Mouse (Mus musculus) lung, adult 2 months (tissue): ENCODE results near the gene B230219D22Rik.

Experiments used
- CTCF ChIP-seq: fragments of 200-500 bp; IDR thresholded peaks from 2 replicates; pipeline ENCODE4 v1.5.1; 2011; ENCODE audit warnings: mild to moderate bottlenecking, low read length, control low read depth; ENCODE audit not compliant: insufficient read depth
- POLR2A ChIP-seq: fragments of 200-500 bp; IDR thresholded peaks from 2 replicates; pipeline ENCODE4 v1.6.1; 2011; ENCODE audit warnings: low read depth, mild to moderate bottlenecking, control low read depth, low read length, borderline replicate concordance; ENCODE audit errors: extremely low read depth

DNA sequence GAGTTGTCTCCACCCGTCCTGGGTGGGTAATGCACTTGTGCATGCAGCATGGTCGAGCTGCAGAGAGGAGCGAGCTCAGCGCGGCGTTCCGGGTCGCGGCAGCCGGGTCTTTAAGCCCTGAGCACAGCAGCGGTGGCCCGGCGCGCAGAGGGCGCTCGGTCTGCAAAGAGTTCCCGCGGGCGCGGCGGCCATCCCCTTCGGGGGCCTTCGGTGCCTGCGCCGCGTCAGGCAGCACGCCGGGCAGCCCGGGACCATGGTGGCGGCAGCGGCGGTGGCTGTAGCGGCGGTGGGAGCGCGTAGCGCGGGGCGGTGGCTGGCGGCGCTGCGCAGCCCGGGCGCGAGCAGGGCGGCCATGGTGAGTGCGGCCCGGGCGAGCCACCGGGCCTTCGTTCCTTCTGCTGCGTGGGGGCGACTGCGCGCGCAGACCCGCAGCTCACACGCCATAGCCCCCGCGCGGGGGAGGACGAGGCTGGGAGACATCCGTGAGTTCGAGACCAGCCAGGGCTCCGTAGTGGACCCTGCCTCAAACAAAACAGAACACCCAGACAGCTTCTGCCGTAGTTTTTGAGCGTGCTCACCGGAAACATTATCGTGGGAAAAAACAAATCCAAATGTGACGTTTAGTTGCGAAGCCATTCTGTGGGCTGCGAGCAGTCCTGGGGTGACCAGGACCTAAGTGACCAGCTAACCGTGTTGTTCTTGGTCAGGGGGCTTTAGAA lies 34.4 kb downstream of the B230219D22Rik start, which contains the start of gene Pcbd2:
- peak; percentile 47; the same call in 1 of the 2 replicates for TF ChIP-seq POLR2A
- TF ChIP-seq CTCF, result no peak
